Mouse (Mus musculus) MEL (cell line): ENCODE results near the gene Gm20388. TPM values are rescaled to one million over a fixed set of nuclear protein-coding genes. Genes with fewer than 3 reads are reported as not detected.

Experiments
- DNase-seq: peaks from one replicate; pipeline ENCODE4 v3.0.0; 2011; ENCODE audit warnings: low read depth, low spot score
- H3K27ac ChIP-seq: 2 replicates; pipeline ENCODE4 v1.5.1; 2012; ENCODE audit warnings: low read depth, mild to moderate bottlenecking, control low read depth, low read length, moderate library complexity; ENCODE audit not compliant: control insufficient read depth
- H3K27me3 ChIP-seq, 2 experiments: fragments of 150-350 bp in 1 of 2; sonication (generic) in 1 of 2; 2 replicates each; pipeline ENCODE4 v1.6.1; 2012; ENCODE audit warnings: low read length in 2 of 2, mild to moderate bottlenecking in 2 of 2, improper control_type of control experiment in 1 of 2, moderate library complexity in 1 of 2; ENCODE audit not compliant: insufficient read depth in 2 of 2, control insufficient read depth in 1 of 2
- H3K36me3 ChIP-seq, 2 experiments: 2 replicates each; pipeline ENCODE4 v1.6.1; 2012 to 2014; ENCODE audit warnings: low read length in 2 of 2, improper control_type of control experiment in 1 of 2, inconsistent platforms in 1 of 2, mild to moderate bottlenecking in 1 of 2; ENCODE audit not compliant: insufficient read depth in 2 of 2, control insufficient read depth in 1 of 2
- H3K4me1 ChIP-seq, 2 experiments: fragments of 150-350 bp in 1 of 2; sonication (generic) in 1 of 2; 2 replicates each; pipeline ENCODE4 v1.6.1; 2012; ENCODE audit warnings: low read length in 2 of 2, improper control_type of control experiment in 1 of 2, mild to moderate bottlenecking in 1 of 2; ENCODE audit not compliant: insufficient read depth in 2 of 2, control insufficient read depth in 1 of 2
- H3K4me3 ChIP-seq, 2 experiments: fragments of 150-350 bp in 1 of 2; sonication (generic) in 1 of 2; 2 replicates each; pipeline ENCODE4 v1.5.1; 2012; ENCODE audit warnings: low read depth in 2 of 2, low read length in 2 of 2, mild to moderate bottlenecking in 2 of 2, moderate library complexity in 2 of 2, control low read depth in 1 of 2, improper control_type of control experiment in 1 of 2; ENCODE audit not compliant: control insufficient read depth in 1 of 2, insufficient read depth in 1 of 2
- H3K79me2 ChIP-seq: 2 replicates; pipeline ENCODE4 v1.6.1; 2012; ENCODE audit warnings: mild to moderate bottlenecking, low read length, moderate library complexity; ENCODE audit not compliant: control insufficient read depth, poor library complexity, insufficient read depth
- H3K9ac ChIP-seq: 2 replicates; pipeline ENCODE4 v1.6.1; 2012; ENCODE audit warnings: low read depth, mild to moderate bottlenecking, control low read depth, low read length, moderate library complexity; ENCODE audit not compliant: control insufficient read depth, poor library complexity, severe bottlenecking
- H3K9me3 ChIP-seq: fragments of 150-350 bp; sonication (generic); replicated peaks from 2 replicates; pipeline ENCODE4 v1.6.1; 2012; ENCODE audit warnings: mild to moderate bottlenecking, low read length, improper control_type of control experiment, moderate library complexity; ENCODE audit not compliant: insufficient read depth
- BHLHE40 ChIP-seq: IDR thresholded peaks from 2 replicates; pipeline ENCODE4 v1.6.1; 2012; ENCODE audit warnings: low read depth, mild to moderate bottlenecking, inconsistent platforms, low read length, improper control_type of control experiment, borderline replicate concordance
- CHD2 ChIP-seq: IDR thresholded peaks from 2 replicates; pipeline ENCODE4 v1.6.1; 2011; ENCODE audit warnings: low read length, improper control_type of control experiment
- CTCF ChIP-seq, 3 experiments: IDR thresholded peaks in 2 of 3; conservative IDR thresholded peaks in 1 of 3; 2 replicates each; pipeline ENCODE4 v1.5.1; 2011 to 2012; ENCODE audit warnings: low read length in 3 of 3, low read depth in 2 of 3, mild to moderate bottlenecking in 2 of 3, improper control_type of control experiment in 1 of 3, inconsistent platforms in 1 of 3, mixed read lengths in 1 of 3, moderate library complexity in 1 of 3; ENCODE audit not compliant: control insufficient read depth in 1 of 3, insufficient read depth in 1 of 3, poor library complexity in 1 of 3, severe bottlenecking in 1 of 3
- E2F4 ChIP-seq: IDR thresholded peaks from 2 replicates; pipeline ENCODE4 v1.6.1; 2011; ENCODE audit warnings: low read depth, low read length, improper control_type of control experiment, borderline replicate concordance
- EP300 ChIP-seq, 2 experiments: IDR thresholded peaks; 2 replicates each; pipeline ENCODE4 v1.6.1; 2011; ENCODE audit warnings: improper control_type of control experiment in 2 of 2, low read length in 2 of 2, low read depth in 1 of 2, mild to moderate bottlenecking in 1 of 2
- ETS1 ChIP-seq: IDR thresholded peaks from 2 replicates; pipeline ENCODE4 v1.6.1; 2012; ENCODE audit warnings: low read depth, mild to moderate bottlenecking, inconsistent platforms, low read length, improper control_type of control experiment, moderate library complexity
- JUND ChIP-seq: IDR thresholded peaks from 2 replicates; pipeline ENCODE4 v1.6.1; 2011; ENCODE audit warnings: low read depth, mild to moderate bottlenecking, improper control_type of control experiment, low read length
- MAFK ChIP-seq: IDR thresholded peaks from 2 replicates; pipeline ENCODE4 v1.6.1; 2011; ENCODE audit warnings: low read depth, mild to moderate bottlenecking, low read length, improper control_type of control experiment, borderline replicate concordance
- MEF2A ChIP-seq: IDR thresholded peaks from 2 replicates; pipeline ENCODE4 v1.6.1; 2014; ENCODE audit warnings: low read depth, mild to moderate bottlenecking, inconsistent platforms, low read length, improper control_type of control experiment; ENCODE audit not compliant: poor library complexity, insufficient replicate concordance, severe bottlenecking; ENCODE audit errors: extremely low read depth
- MXI1 ChIP-seq: IDR thresholded peaks from 2 replicates; pipeline ENCODE4 v1.6.1; 2011; ENCODE audit warnings: mild to moderate bottlenecking, low read depth, low read length, improper control_type of control experiment
- MYC ChIP-seq: IDR thresholded peaks from 2 replicates; pipeline ENCODE4 v1.6.1; 2011; ENCODE audit warnings: low read depth, mild to moderate bottlenecking, low read length, improper control_type of control experiment, moderate library complexity
- POLR2A ChIP-seq, 2 experiments: IDR thresholded peaks; 2 replicates each; pipeline ENCODE4 v1.6.1; 2011 to 2012; ENCODE audit warnings: low read length in 2 of 2, mild to moderate bottlenecking in 2 of 2, control low read depth in 1 of 2, improper control_type of control experiment in 1 of 2, low read depth in 1 of 2, moderate library complexity in 1 of 2; ENCODE audit not compliant: control insufficient read depth in 1 of 2, insufficient read depth in 1 of 2, poor library complexity in 1 of 2
- POLR2AphosphoS2 ChIP-seq: IDR thresholded peaks from 2 replicates; pipeline ENCODE4 v1.6.1; 2011; ENCODE audit warnings: low read length, improper control_type of control experiment
- RAD21 ChIP-seq: IDR thresholded peaks from 2 replicates; pipeline ENCODE4 v1.6.1; 2011; ENCODE audit warnings: mild to moderate bottlenecking, low read depth, low read length, improper control_type of control experiment
- SIN3A ChIP-seq: IDR thresholded peaks from 2 replicates; pipeline ENCODE4 v1.6.1; 2012; ENCODE audit warnings: low read length, improper control_type of control experiment, inconsistent platforms
- TCF12 ChIP-seq: IDR thresholded peaks from 2 replicates; pipeline ENCODE4 v1.6.1; 2014; ENCODE audit warnings: low read depth, mild to moderate bottlenecking, inconsistent platforms, low read length, improper control_type of control experiment, moderate library complexity
- USF2 ChIP-seq, 2 experiments: IDR thresholded peaks; 2 replicates each; pipeline ENCODE4 v1.6.1; 2011 to 2012; ENCODE audit warnings: improper control_type of control experiment in 2 of 2, low read length in 2 of 2, borderline replicate concordance in 1 of 2, inconsistent platforms in 1 of 2, low read depth in 1 of 2, mild to moderate bottlenecking in 1 of 2; ENCODE audit not compliant: insufficient read depth in 1 of 2
- ZC3H11A ChIP-seq: IDR thresholded peaks from 2 replicates; pipeline ENCODE4 v1.6.1; 2012; ENCODE audit warnings: low read depth, mild to moderate bottlenecking, inconsistent platforms, low read length, improper control_type of control experiment
- ZKSCAN1 ChIP-seq: IDR thresholded peaks from 2 replicates; pipeline ENCODE4 v1.6.1; 2012; ENCODE audit warnings: low read depth, mild to moderate bottlenecking, inconsistent platforms, low read length, improper control_type of control experiment, moderate library complexity
- polyA plus RNA-seq, 2 experiments: library from polyadenylated mRNA; stranded (reverse) in 1 of 2; unstranded in 1 of 2; fragments of >175 nt in 1 of 2; fragments of >200 nt in 1 of 2; gene quantifications; 2 replicates each; pipeline versions ENCODE4 v1.2.1 to v1.2.4; 2012; ENCODE audit warnings: low replicate concordance in 2 of 2, low read depth in 1 of 2; ENCODE audit not compliant: insufficient read length in 2 of 2, insufficient read depth in 1 of 2, missing spikeins in 1 of 2
- total RNA-seq: library from RNA; depleted of rRNA; stranded (reverse); fragments of 300-350 nt; gene quantifications from 2 replicates; pipeline ENCODE4 v1.2.3, GENCODE M21; 2012

The Gm20388 gene
- total and polyA plus RNA-seq, 3 experiments = 11.1 to 17.8 TPM; not detected in 1

- DNase-seq = no peak
- Histone ChIP-seq H3K9ac (no peak overlapping the region), H3K4me1 (no peaks in the 10 kb centered on the region), H3K36me3 (no peaks in the 10 kb centered on the region), H3K9me3 (no peaks in the 10 kb centered on the region), H3K27ac (no peak overlapping the region), H3K79me2 (no peaks in the 10 kb centered on the region), H3K4me3 (no peak overlapping the region), H3K27me3 (no peaks in the 10 kb centered on the region)
- no peak for TF ChIP-seq CHD2
Observed at GRCm38 (mm10) chr8:120739526-120739925, 828.9 kb downstream of the Gm20388 start.

- H3K27me3 ChIP-seq = no peaks in the 10 kb centered on the region
- H3K36me3 ChIP-seq = no peaks in the 10 kb centered on the region
- no peak overlapping the region for H3K27ac ChIP-seq
- H3K79me2 ChIP-seq = no peaks in the 10 kb centered on the region
- TF ChIP-seq E2F4 (no peak), MXI1 (no peak), CTCF (IDR thresholded peaks at IDR 0.05 in 2 of 3, conservative IDR thresholded peaks at IDR 0.05 in 1 of 3; ENCODE audit: control insufficient read depth in 1 of 3, insufficient read depth in 1 of 3, low read depth in 2 of 3, low read length in 3 of 3, poor library complexity in 1 of 3, severe bottlenecking in 1 of 3) (no peak), POLR2A (IDR thresholded peaks at IDR 0.05; ENCODE audit: control insufficient read depth in 1 of 2, insufficient read depth in 1 of 2, low read depth in 1 of 2, low read length in 2 of 2, poor library complexity in 1 of 2) (no peak), POLR2AphosphoS2 (no peak), BHLHE40 (no peak), JUND (no peak), MYC (no peak), ETS1 (no peak), EP300 (IDR thresholded peaks at IDR 0.05; ENCODE audit: low read depth in 1 of 2, low read length in 2 of 2) (no peak), MAFK (no peak), ZC3H11A (no peak), TCF12 (no peak), RAD21 (no peak), SIN3A (no peak), USF2 (IDR thresholded peaks at IDR 0.05; ENCODE audit: borderline replicate concordance in 1 of 2, insufficient read depth in 1 of 2, low read depth in 1 of 2, low read length in 2 of 2) (no peak), ZKSCAN1 (no peak), MEF2A (no peak)
- H3K9me3 ChIP-seq = no peaks in the 10 kb centered on the region
- no peak overlapping the region for H3K4me3 ChIP-seq
- DNase-seq = no peak
- H3K4me1 ChIP-seq = no peaks in the 10 kb centered on the region
- H3K9ac ChIP-seq = no peak overlapping the region
Observed at GRCm38 (mm10) chr8:120740579-120740978, 829.9 kb downstream of the Gm20388 start.
